Mouse (Mus musculus) liver, postnatal 0 days (tissue): Measurements from ENCODE around the gene Olfr317. TPM values are rescaled to one million over a fixed set of nuclear protein-coding genes. Genes with fewer than 3 reads are reported as not detected.

Experiments
- ATAC-seq: fragments of 200-750 bp; cut with Nextera tagmentation; 2 replicates; pipeline ENCODE4 v1.8.0; 2017; ENCODE audit warnings: mild to moderate bottlenecking, moderate library complexity
- DNase-seq: peaks from one replicate; pipeline ENCODE4 v3.0.0-alpha.2; 2016
- H3K27ac ChIP-seq: fragments of 300-500 bp; sonication (generic); 2 replicates; pipeline ENCODE4 v1.5.1; 2014; ENCODE audit warnings: antibody characterized with exemption, moderate library complexity, mild to moderate bottlenecking, low read depth
- H3K27me3 ChIP-seq: fragments of 300-500 bp; sonication (generic); 2 replicates; pipeline ENCODE4 v1.6.1; 2014; ENCODE audit warnings: low read length, control low read depth, mixed read lengths; ENCODE audit not compliant: insufficient read depth
- H3K36me3 ChIP-seq: fragments of 300-500 bp; sonication (generic); replicated peaks from 2 replicates; pipeline ENCODE4 v1.6.1; 2014; ENCODE audit warnings: mild to moderate bottlenecking, control low read depth, low read length, moderate library complexity, mixed read lengths; ENCODE audit not compliant: insufficient read depth
- H3K4me1 ChIP-seq: fragments of 300-500 bp; sonication (generic); 2 replicates; pipeline ENCODE4 v1.6.1; 2014; ENCODE audit warnings: antibody characterized with exemption, mild to moderate bottlenecking, control low read depth; ENCODE audit not compliant: insufficient read depth
- H3K4me2 ChIP-seq: fragments of 300-500 bp; sonication (generic); 2 replicates; pipeline ENCODE4 v1.6.1; 2014; ENCODE audit warnings: low read depth, mild to moderate bottlenecking, low read length, moderate library complexity, mixed read lengths
- H3K4me3 ChIP-seq: fragments of 300-500 bp; sonication (generic); 2 replicates; pipeline ENCODE4 v1.5.1; 2014; ENCODE audit warnings: low read depth, low read length
- H3K9ac ChIP-seq: fragments of 300-500 bp; sonication (generic); replicated peaks from 2 replicates; pipeline ENCODE4 v1.6.1; 2014; ENCODE audit warnings: mild to moderate bottlenecking, moderate library complexity
- H3K9me3 ChIP-seq: fragments of 300-500 bp; sonication (generic); 2 replicates; pipeline ENCODE4 v1.6.1; 2016; ENCODE audit warnings: mild to moderate bottlenecking, control low read depth, low read length, mixed read lengths
- CTCF ChIP-seq: sonication (generic); IDR thresholded peaks from 2 replicates; pipeline ENCODE4 v1.5.1; 2016; ENCODE audit warnings: antibody characterized with exemption, low read depth
- EP300 ChIP-seq: IDR thresholded peaks from 2 replicates; pipeline ENCODE4 v1.6.1; 2016; ENCODE audit warnings: antibody characterized with exemption, low read depth, mild to moderate bottlenecking
- WGBS: fragments of 180-500 bp; shearing (Covaris S2); extraction: QIAGEN DNeasy Blood & Tissue Kit; methylation state at CpG from one replicate; pipeline ENCODE4 v1.1.7; 2014; ENCODE audit not compliant: insufficient replicate concordance; 5-methylcytosine and 5-hydroxymethylcytosine counted together
- polyA plus RNA-seq: library from polyadenylated mRNA; unstranded; fragments of >200 nt; fragmentation: Nextera tagmentation; extraction: Ambion mirVana; gene quantifications from 2 replicates; pipeline ENCODE4 v1.2.1, GENCODE M21; 2015

The Olfr317 gene
- not detected in 2 replicates for polyA plus RNA-seq

DNA sequence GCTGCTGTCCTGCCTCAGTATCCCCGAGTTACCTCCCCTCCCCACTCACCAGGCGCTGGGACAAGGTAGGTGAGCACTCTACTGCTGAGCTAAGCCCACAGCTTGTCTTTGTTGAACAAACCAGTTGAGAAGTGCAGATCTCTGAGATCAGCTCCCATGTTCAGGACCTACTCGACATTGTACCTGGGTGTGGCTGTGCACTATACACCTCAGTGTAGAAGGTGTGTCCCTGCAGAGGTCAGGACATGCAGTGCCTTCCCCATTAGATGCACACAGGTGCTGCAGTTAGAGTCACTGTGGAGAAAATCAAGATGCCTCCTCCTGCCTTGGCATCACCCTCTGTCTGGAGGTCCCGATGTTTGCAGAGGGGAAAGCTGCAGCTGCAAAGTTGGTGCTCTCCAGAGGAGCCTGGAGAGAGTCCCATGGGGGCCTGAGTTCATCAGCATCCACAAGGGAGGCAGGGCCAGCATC, at the start of gene Olfr317:
Gene Olfr317 (minus strand): TSS at position 421 of the 471 bp plus-strand sequence.
- DNase-seq (no peak), ATAC-seq (no peak)
- no peaks in the 10 kb centered on the region for H3K9me3 ChIP-seq
- H3K27me3 ChIP-seq: no peaks in the 10 kb centered on the region
- no peak within 1 kb of the TSS for H3K4me3 ChIP-seq
- 62% methylated on average over 4 of the region's 4 CpGs for WGBS
- no peak within 1 kb of the TSS for H3K4me2 ChIP-seq
- no peaks in the 10 kb centered on the region for H3K4me1 ChIP-seq
- no peak within 1 kb of the TSS for H3K27ac ChIP-seq
- TF ChIP-seq CTCF: no peak
- TF ChIP-seq EP300: no peak
- H3K36me3 ChIP-seq: no peaks in the 10 kb centered on the region
- no peak within 1 kb of the TSS for H3K9ac ChIP-seq

DNA sequence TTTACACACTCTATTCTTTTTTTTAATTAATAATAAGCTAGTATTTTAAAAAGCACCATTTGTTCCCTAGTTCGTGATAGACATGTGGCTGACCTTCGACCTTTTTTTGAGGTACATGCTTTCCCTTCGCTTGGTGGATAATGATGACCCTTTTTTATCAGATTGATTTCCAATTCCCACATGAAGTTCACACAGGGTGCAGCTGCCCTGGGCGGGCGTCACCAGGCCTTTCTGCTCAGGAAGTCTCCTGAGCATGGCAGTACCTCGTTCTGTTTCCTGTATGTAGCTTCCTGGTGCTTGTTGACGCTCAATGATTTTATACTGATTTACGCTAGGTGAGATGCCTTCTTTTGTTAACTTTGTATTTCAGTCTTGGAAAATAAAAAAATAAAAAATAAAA, 49.3 kb upstream of the Olfr317 start:
- Histone ChIP-seq H3K4me2 (no peak overlapping the region), H3K27me3 (no peaks in the 10 kb centered on the region), H3K9ac (no peak overlapping the region), H3K4me3 (no peak overlapping the region), H3K9me3 (no peaks in the 10 kb centered on the region), H3K36me3 (no peaks in the 10 kb centered on the region), H3K4me1 (no peaks in the 10 kb centered on the region), H3K27ac (no peak overlapping the region)
- ATAC-seq (no peak), DNase-seq (no peak)
- TF ChIP-seq CTCF (no peak), EP300 (no peak)
- 51% methylated on average over 8 of the region's 8 CpGs for WGBS

DNA sequence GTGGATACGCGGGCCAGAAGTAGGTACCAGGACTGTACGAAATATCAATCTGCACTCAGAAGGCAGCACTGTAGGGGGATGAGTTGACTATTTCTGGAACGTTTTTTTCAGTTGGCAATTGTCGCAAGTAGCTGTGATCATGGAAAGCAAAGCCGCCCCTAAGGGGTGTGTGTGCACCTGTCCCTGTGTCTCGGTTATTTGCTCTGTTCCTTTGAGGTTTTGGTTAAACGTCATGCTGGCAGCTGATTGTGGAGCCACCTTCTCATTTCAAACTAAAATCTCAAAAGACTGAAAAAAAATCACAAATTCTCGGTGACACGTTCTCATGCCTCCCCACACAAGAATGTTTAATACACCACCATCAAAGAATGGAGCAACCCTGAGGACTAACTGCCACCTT, 48.6 kb upstream of the Olfr317 start:
- no peaks in the 10 kb centered on the region for H3K36me3 ChIP-seq
- ATAC-seq (no peak), DNase-seq (no peak)
- no peak overlapping the region for H3K4me3 ChIP-seq
- TF ChIP-seq EP300: no peak
- no peak for TF ChIP-seq CTCF
- no peak overlapping the region for H3K9ac ChIP-seq
- H3K4me2 ChIP-seq: no peak overlapping the region
- no peaks in the 10 kb centered on the region for H3K4me1 ChIP-seq
- no peaks in the 10 kb centered on the region for H3K27me3 ChIP-seq
- 75% methylated on average over 10 of the region's 10 CpGs for WGBS
- no peak overlapping the region for H3K27ac ChIP-seq
- H3K9me3 ChIP-seq: no peaks in the 10 kb centered on the region

DNA sequence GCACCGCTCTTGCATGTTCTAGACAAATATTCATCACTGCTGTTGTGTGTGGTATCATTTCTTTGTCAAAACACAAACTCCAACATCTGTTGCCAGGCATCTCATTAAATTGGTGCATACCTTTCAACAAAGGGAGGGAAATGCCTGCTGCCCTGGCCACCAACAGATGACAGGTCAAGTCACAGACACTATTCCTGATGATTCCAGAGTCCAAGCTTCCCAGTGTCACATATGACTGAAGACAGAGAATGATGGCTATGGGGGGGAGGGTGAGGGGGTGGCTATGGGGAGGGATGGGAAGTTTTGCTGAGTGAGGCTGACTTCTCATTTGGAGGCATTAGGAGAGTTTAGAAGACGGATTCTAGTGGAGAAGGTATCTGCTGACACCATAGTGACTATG, 45.2 kb upstream of the Olfr317 start:
- H3K9ac ChIP-seq: no peak overlapping the region
- WGBS: 63% methylated on average over 2 of the region's 2 CpGs

DNA sequence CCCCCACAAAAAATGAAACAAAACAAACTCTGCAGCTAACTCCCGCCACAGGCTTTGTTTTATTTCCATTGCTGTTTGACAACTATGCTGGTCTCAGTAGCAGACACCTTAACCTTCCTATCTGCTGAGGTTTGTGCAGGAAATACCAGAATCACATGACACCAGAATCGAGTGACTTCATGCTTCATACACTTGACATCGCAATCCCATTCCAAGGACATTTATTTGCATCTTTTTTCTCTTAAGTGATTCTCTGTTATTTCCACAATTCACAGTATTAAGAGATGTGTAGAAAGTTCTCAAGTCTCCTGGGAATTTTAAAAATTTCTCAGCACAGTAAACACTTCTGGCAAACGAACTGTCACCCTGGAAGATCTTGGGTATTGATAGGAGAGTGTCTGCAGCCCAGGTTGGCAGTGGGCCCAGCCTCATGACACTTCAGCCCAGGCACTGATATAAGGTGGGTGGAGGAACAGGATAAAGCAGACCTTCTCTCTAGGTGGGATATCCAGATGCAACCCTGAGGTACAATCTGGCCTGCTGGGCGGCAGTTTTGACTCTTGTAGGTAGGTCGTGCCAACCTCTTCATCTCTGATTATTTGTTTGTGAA, 43.6 kb upstream of the Olfr317 start, which contains the start of gene Olfr314:
Gene Olfr314 (plus strand): TSS at position 473 of the 610 bp plus-strand sequence.
- 55% methylated on average over 6 of the region's 6 CpGs for WGBS

More for the DNA sequence above, 45.2 kb upstream of the Olfr317 start:
- ATAC-seq (no peak), DNase-seq (no peak)
- no peaks in the 10 kb centered on the region for H3K4me1 ChIP-seq
- H3K27me3 ChIP-seq: no peaks in the 10 kb centered on the region
- H3K36me3 ChIP-seq: no peaks in the 10 kb centered on the region
- H3K4me2 ChIP-seq: no peak overlapping the region
- no peaks in the 10 kb centered on the region for H3K9me3 ChIP-seq
- H3K27ac ChIP-seq: no peak overlapping the region
- TF ChIP-seq EP300 (no peak), CTCF (no peak)
- no peak overlapping the region for H3K4me3 ChIP-seq

DNA sequence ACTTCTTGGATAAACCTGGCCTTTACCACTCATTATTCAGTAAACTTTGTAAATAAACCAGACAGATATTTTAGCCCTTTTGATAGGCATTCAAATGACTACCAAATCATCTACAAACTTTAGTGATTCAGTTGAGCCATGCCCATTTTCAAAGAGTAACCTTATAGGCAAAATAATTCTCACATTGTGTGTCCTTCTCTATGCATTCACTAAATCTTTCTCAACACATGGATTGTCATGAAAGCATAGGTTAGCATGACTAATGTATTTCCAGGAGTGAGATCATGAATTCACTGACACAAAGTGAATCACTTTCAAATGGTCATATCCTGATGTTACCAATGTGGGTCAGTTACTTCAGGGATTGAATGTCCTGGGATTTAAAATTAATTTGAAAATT, 33.9 kb upstream of the Olfr317 start, which contains the start of gene Olfr315:
Gene Olfr315 (plus strand): TSS at position 301 of the 400 bp plus-strand sequence.
- Histone ChIP-seq H3K4me1 (no peaks in the 10 kb centered on the region), H3K36me3 (no peaks in the 10 kb centered on the region), H3K9ac (no peak within 1 kb of the TSS), H3K27ac (no peak within 1 kb of the TSS), H3K9me3 (no peaks in the 10 kb centered on the region), H3K4me3 (no peak within 1 kb of the TSS), H3K4me2 (no peak within 1 kb of the TSS), H3K27me3 (no peaks in the 10 kb centered on the region)
- no peak for ATAC-seq
- DNase-seq: no peak
- TF ChIP-seq EP300 (no peak), CTCF (no peak)

More for the DNA sequence above, 43.6 kb upstream of the Olfr317 start, which contains the start of gene Olfr314:
- H3K9ac ChIP-seq: no peak within 1 kb of the TSS
- H3K4me2 ChIP-seq: no peak within 1 kb of the TSS
- TF ChIP-seq EP300 (no peak), CTCF (no peak)
- H3K4me3 ChIP-seq: no peak within 1 kb of the TSS
- no peak for ATAC-seq
- no peaks in the 10 kb centered on the region for H3K4me1 ChIP-seq
- H3K9me3 ChIP-seq: no peaks in the 10 kb centered on the region
- H3K27ac ChIP-seq: no peak within 1 kb of the TSS
- H3K36me3 ChIP-seq: no peaks in the 10 kb centered on the region
- no peak for DNase-seq
- H3K27me3 ChIP-seq: no peaks in the 10 kb centered on the region
